Mouse (Mus musculus) kidney, embryonic 14.5 days (tissue): ENCODE data around the gene Pak4. TPM values are rescaled to one million over a fixed set of nuclear protein-coding genes. Genes with fewer than 3 reads are reported as not detected.

Experiments used
- ATAC-seq: fragments of 200-750 bp; cut with Nextera tagmentation; 2 replicates; pipeline ENCODE4 v1.8.0; 2017; ENCODE audit warnings: moderate number of reproducible peaks, mild to moderate bottlenecking, moderate TSS enrichment, moderate library complexity; ENCODE audit not compliant: low FRiP score, low TSS enrichment
- H3K27ac ChIP-seq: fragments of 300-500 bp; sonication (generic); 2 replicates; pipeline ENCODE4 v1.5.1; 2014; ENCODE audit warnings: low read depth, mild to moderate bottlenecking, low read length, moderate library complexity, mixed read lengths
- H3K27me3 ChIP-seq: fragments of 300-500 bp; sonication (generic); 2 replicates; pipeline ENCODE4 v1.6.1; 2014; ENCODE audit warnings: mild to moderate bottlenecking, low read length; ENCODE audit not compliant: control insufficient read depth, insufficient read depth
- H3K36me3 ChIP-seq: fragments of 300-500 bp; sonication (generic); 2 replicates; pipeline ENCODE4 v1.6.1; 2014; ENCODE audit warnings: low read length, mixed read lengths; ENCODE audit not compliant: control insufficient read depth, insufficient read depth
- H3K4me1 ChIP-seq: fragments of 300-500 bp; sonication (generic); 2 replicates; pipeline ENCODE4 v1.6.1; 2014; ENCODE audit warnings: low read length, mixed read lengths; ENCODE audit not compliant: control insufficient read depth, insufficient read depth
- H3K4me2 ChIP-seq: fragments of 300-500 bp; sonication (generic); replicated peaks from 2 replicates; pipeline ENCODE4 v1.6.1; 2014; ENCODE audit warnings: low read depth, mild to moderate bottlenecking, low read length
- H3K4me3 ChIP-seq: fragments of 300-500 bp; sonication (generic); 2 replicates; pipeline ENCODE4 v1.5.1; 2014; ENCODE audit warnings: mild to moderate bottlenecking, low read length
- H3K9ac ChIP-seq: fragments of 300-500 bp; sonication (generic); 2 replicates; pipeline ENCODE4 v1.6.1; 2014; ENCODE audit warnings: low read depth, mild to moderate bottlenecking, low read length, moderate library complexity
- H3K9me3 ChIP-seq: fragments of 300-500 bp; sonication (generic); 2 replicates; pipeline ENCODE4 v1.6.1; 2016; ENCODE audit warnings: low read length; ENCODE audit not compliant: control insufficient read depth
- WGBS: fragments of 180-500 bp; shearing (Covaris S2); extraction: QIAGEN DNeasy Blood & Tissue Kit; methylation state at CpG from one replicate; pipeline ENCODE4 v1.1.7; 2014; 5-methylcytosine and 5-hydroxymethylcytosine counted together
- polyA plus RNA-seq: library from polyadenylated mRNA; unstranded; fragments of >200 nt; fragmentation: Nextera tagmentation; extraction: Ambion mirVana; gene quantifications from 2 replicates; pipeline ENCODE4 v1.2.1, GENCODE M21; 2014

The Pak4 gene
- polyA plus RNA-seq, 1 experiment from 2014 or later: 60.7 TPM

DNA sequence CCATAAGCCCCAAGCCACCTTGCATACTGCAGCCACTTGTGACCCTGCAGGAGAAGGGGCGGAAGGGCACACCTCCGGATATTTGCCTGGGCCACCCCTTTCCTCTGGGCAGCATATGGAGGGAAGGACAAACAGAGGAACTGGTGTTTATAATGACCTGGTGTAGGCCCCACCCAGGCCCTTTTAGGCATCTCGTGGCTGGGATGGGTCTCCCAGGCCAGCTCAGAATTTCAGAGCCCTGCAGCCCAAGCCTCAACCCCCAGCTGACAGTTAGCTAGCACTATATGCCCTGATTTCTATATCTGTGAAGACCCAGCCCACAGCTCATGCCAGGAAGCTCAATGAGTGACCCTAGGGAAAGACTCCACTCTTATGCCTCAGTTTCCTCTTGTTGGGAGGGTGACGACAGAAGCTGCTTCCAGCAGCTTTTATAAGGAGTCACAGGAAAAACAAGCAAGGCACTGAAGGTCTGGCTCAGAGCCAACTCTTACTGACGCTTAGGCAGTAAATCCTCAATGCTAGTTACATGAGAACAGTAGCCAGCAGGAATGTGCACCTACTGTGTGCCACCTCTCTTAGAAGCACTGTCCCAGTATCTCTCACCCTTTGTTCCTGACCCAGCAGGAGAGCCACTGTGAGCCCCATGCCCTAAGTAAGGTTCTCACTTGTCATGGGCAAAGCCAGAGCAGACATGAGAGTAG is 26.9 kb downstream of the Pak4 start:
- H3K9ac ChIP-seq: no peak overlapping the region
- H3K4me2 ChIP-seq: 0 out of 2 replicates have a peak overlapping the region, but pooled peaks have one; percentile 1
- ATAC-seq: no peak
- peaks cover 49% of the 10 kb centered on the region for H3K4me1 ChIP-seq
- no peaks in the 10 kb centered on the region for H3K9me3 ChIP-seq
- 42% methylated on average over 5 of the region's 5 CpGs for WGBS
- H3K36me3 ChIP-seq: peaks cover 32% of the 10 kb centered on the region
- H3K27ac ChIP-seq: peak overlapping the region; percentile 91
- no peak overlapping the region for H3K4me3 ChIP-seq
- H3K27me3 ChIP-seq: no peaks in the 10 kb centered on the region

DNA sequence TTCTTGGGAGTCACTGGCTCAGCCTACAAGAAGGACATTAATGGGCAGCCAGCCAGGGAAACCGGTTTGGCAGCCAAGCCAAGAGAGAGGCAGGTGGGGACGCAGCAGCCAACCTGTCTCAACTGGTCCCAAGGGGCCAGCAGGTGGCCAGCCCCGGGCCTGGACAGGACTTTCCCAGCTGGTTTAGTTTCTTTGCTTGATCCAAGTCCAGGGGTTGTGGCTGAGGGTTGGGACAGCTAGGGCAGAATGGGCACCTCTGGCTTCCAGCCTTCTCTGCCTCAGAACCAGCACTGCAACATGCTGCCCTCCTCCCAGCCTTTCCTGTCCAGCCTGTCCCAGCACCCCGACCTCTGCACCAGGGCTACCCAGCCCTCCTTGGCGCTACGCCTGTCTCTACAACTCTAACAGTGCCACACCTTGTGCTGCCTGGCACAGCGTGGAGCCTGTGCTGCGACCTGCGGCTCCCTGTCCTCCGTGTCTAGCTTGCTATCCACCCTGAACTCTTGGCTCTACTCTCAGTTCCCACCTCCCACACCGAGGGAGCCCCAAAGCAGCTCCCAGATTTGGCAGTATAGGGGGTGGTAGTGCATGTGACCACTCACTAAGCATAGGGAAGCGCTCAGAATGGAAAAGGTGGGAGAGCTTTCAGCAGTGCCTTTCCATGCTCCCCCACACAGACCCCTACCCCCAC is 27.5 kb downstream of the Pak4 start:
- WGBS: 62% methylated on average over 12 of the region's 12 CpGs
- no peak overlapping the region for H3K4me3 ChIP-seq

DNA sequence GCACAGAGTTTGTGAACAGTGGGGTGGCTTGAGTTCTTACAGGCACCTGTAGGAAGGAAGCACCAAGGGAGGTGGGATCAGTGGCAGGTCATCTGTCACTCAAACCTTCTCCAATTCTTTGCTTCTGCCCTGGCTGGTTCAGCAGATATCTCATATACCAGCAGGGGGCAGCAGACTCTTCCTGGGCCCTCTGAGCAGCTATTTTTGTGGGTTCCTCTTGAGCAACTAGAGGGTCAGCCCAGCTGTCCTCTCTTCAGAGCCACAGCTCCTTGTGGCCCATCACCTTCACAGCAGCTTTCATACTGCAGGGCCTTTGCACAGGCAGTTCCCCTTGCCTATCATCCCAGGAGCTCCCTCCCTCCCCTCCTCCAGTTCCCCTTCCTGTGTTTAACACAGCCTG is 29.7 kb downstream of the Pak4 start:
- no peaks in the 10 kb centered on the region for H3K9me3 ChIP-seq
- H3K27me3 ChIP-seq: no peaks in the 10 kb centered on the region
- H3K4me3 ChIP-seq: no peak overlapping the region
- no peak overlapping the region for H3K27ac ChIP-seq
- no peak for ATAC-seq
- peaks cover 37% of the 10 kb centered on the region for H3K4me1 ChIP-seq
- peaks cover 60% of the 10 kb centered on the region for H3K36me3 ChIP-seq
- no peak overlapping the region for H3K4me2 ChIP-seq
- no peak overlapping the region for H3K9ac ChIP-seq

More for the DNA sequence above, 27.5 kb downstream of the Pak4 start:
- Histone ChIP-seq H3K4me1 (peaks cover 45% of the 10 kb centered on the region), H3K27ac (peak overlapping the region; percentile 91), H3K4me2 (0 out of 2 replicates have a peak overlapping the region, but pooled peaks have one; percentile 3), H3K9me3 (no peaks in the 10 kb centered on the region), H3K27me3 (no peaks in the 10 kb centered on the region), H3K36me3 (peaks cover 39% of the 10 kb centered on the region), H3K9ac (0 out of 2 replicates have a peak overlapping the region, but pooled peaks have one; percentile 7)
- ATAC-seq: peak; percentile 61; the same call in 1 of the 2 replicates

DNA sequence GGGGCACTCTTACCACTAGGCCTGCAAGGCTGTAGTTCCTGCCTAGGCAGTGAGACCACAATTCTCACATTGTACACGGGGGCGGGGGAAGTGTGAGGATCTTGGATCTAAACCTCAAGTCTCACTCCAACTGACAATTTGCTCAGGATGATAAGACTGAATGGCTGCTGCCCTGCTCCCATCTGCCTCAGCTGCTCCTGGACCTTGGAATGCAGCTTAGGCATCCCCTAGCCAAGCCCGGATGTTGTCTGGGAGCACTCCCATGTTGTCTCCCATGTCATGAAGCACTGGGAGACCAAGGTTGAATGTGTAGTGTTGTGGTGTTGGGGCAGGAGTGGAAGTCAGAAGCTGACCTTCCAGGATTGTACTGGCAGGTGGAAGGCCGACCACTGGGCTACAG is 30.4 kb downstream of the Pak4 start:
- Histone ChIP-seq H3K4me3 (no peak overlapping the region), H3K9ac (no peak overlapping the region), H3K27me3 (no peaks in the 10 kb centered on the region), H3K9me3 (no peaks in the 10 kb centered on the region), H3K36me3 (peaks cover 67% of the 10 kb centered on the region), H3K4me1 (peaks cover 30% of the 10 kb centered on the region), H3K27ac (no peak overlapping the region), H3K4me2 (no peak overlapping the region)
- ATAC-seq: no peak
- 94% methylated on average over 4 of the region's 4 CpGs for WGBS

DNA sequence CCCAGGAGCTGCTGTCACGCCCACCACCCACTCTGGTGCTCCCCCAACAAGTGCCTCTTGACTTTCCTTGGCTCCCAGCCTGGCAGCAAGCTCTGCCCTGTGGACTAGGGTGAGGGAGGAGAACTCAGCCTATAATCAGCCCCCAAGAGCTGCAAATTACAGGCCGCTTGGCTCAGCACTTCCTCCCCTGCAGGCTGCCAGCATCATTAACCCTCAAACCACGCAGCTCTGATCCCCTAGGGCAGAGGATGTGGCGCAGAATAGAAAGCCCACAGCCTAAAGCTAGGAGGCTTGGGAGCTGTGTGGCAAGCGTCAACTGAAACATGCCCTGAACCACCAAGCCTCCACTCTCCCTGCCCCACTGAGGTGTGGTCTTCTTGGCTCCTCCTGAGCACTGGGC is 32.6 kb downstream of the Pak4 start:
- no peaks in the 10 kb centered on the region for H3K9me3 ChIP-seq
- 77% methylated on average over 5 of the region's 5 CpGs for WGBS
- peaks cover 82% of the 10 kb centered on the region for H3K36me3 ChIP-seq
- no peak overlapping the region for H3K9ac ChIP-seq
- peaks cover 8% of the 10 kb centered on the region; the same call in 1 of the 2 replicates for H3K4me1 ChIP-seq
- no peak overlapping the region for H3K4me2 ChIP-seq
- no peak for ATAC-seq
- H3K4me3 ChIP-seq: no peak overlapping the region
- no peak overlapping the region for H3K27ac ChIP-seq
- H3K27me3 ChIP-seq: no peaks in the 10 kb centered on the region

DNA sequence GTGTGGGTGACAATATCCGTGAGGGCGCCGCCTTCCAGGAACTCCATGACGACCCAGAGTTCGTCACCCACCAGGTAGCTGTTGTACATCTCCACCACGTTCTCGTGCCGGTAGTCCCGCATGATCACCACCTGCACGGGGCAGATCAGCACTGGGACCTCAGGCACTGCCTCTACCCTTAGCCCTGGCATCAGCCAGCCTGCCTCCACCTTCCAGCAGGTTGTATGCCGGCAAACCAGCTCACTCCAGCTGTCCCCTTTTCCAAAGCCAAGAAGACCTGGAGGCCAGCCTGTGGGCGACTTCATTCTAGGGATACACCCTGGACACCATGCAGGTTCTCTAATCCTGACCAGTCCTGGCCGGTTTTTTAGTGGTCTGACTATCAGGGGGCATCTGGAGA is 35.0 kb downstream of the Pak4 start:
- Histone ChIP-seq H3K9me3 (no peaks in the 10 kb centered on the region), H3K27ac (no peak overlapping the region), H3K4me3 (no peak overlapping the region), H3K27me3 (no peaks in the 10 kb centered on the region), H3K4me1 (no peaks in the 10 kb centered on the region), H3K4me2 (no peak overlapping the region), H3K36me3 (peaks cover 85% of the 10 kb centered on the region), H3K9ac (no peak overlapping the region)
- 95% methylated on average over 13 of the region's 13 CpGs for WGBS
- no peak for ATAC-seq

DNA sequence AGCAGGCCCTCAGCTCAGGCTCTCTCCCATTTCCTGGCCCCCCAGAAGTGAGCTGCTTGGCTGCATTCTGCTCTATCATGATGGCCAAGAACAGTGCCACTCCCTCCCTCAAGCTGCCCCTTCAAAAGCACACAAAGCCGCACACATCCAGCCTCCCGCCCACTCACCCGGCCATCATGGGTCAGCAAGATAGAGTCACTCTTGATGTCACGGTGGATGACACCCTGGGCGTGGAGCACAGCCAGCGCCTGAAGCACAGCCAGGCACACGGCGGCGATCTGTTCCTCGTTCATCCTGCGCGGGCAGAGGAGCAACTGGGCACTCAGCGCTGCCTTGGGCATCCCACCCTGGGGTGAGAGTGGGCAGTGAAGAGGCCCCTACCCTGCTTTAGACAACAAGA is 35.6 kb downstream of the Pak4 start:
- no peak for ATAC-seq
- Histone ChIP-seq H3K27me3 (no peaks in the 10 kb centered on the region), H3K27ac (no peak overlapping the region), H3K36me3 (peaks cover 83% of the 10 kb centered on the region), H3K9ac (no peak overlapping the region), H3K4me3 (no peak overlapping the region), H3K4me2 (no peak overlapping the region), H3K4me1 (no peaks in the 10 kb centered on the region), H3K9me3 (no peaks in the 10 kb centered on the region)
- WGBS: 87% methylated on average over 13 of the region's 13 CpGs

DNA sequence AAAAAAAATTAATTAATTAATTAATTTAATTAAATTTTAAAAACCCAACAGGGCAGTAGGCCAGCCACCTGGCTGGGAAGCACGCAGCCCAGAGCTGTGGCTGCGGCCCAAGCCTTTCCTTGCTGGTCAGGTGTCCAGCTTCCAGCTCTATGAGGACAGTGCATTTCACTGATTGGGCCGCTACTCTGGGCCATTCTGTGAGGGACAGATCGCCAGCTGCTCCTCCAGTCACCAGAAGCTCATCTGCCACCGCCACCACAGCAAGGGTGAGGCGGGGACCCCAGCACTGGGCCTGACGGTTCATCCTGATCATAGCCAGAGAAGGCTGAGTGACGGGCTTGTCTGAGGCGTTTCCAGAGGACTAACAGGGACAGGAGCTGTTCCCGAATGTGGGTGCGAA is 36.0 kb downstream of the Pak4 start:
- ATAC-seq: no peak
- H3K4me1 ChIP-seq: no peaks in the 10 kb centered on the region
- no peaks in the 10 kb centered on the region for H3K9me3 ChIP-seq
- no peak overlapping the region for H3K4me2 ChIP-seq
- H3K9ac ChIP-seq: no peak overlapping the region
- 92% methylated on average over 11 of the region's 11 CpGs for WGBS
- no peak overlapping the region for H3K4me3 ChIP-seq
- H3K27ac ChIP-seq: no peak overlapping the region
- no peaks in the 10 kb centered on the region for H3K27me3 ChIP-seq
- peaks cover 78% of the 10 kb centered on the region for H3K36me3 ChIP-seq

DNA sequence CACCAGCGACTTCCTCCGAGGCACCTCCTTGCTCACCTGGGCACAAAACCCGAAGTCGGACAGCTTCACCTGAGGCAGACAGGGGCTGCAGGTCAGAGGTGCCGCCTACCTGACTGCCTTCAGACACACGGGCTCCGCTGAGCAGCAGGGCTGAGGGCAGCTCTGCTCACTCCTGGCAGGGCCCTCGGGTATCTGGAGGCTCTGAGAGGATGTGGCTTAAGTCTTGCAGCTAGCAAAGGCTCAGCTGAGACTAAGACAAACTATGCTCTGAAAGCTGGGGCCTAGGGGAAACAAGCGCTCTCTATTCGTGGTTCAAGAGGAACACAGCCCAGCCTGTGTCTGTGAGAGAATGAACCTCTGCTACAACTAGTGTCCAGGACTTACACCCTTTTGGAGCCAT is 37.1 kb downstream of the Pak4 start:
- Histone ChIP-seq H3K4me1 (0 out of 2 replicates have a peak, but pooled peaks cover 3% of the 10 kb centered on the region), H3K9ac (no peak overlapping the region), H3K4me3 (no peak overlapping the region), H3K36me3 (peaks cover 67% of the 10 kb centered on the region), H3K27me3 (no peaks in the 10 kb centered on the region), H3K27ac (no peak overlapping the region), H3K4me2 (no peak overlapping the region), H3K9me3 (no peaks in the 10 kb centered on the region)
- ATAC-seq: no peak
- 92% methylated on average over 10 of the region's 10 CpGs for WGBS
